Mouse (Mus musculus) midbrain, embryonic 12.5 days (tissue): ENCODE measurements at regions not wholly inside any gene's neighbourhood (a gene's known extent, or its start where the extent isn't known, plus 50 kb on each side); places are given as distances from the start of the nearest gene placed in this dataset.

ENCODE experiments used
- ATAC-seq: fragments of 200-750 bp; cut with Nextera tagmentation; 2 replicates; pipeline ENCODE4 v1.8.0; 2017; ENCODE audit warnings: low read depth, moderate TSS enrichment, moderate library complexity; ENCODE audit not compliant: low FRiP score
- H3K27ac ChIP-seq: fragments of 300-500 bp; sonication (generic); replicated peaks from 2 replicates; pipeline ENCODE4 v1.5.1; 2016; ENCODE audit warnings: mild to moderate bottlenecking
- H3K27me3 ChIP-seq: fragments of 300-500 bp; sonication (generic); 2 replicates; pipeline ENCODE4 v1.6.1; 2016; ENCODE audit warnings: mild to moderate bottlenecking
- H3K36me3 ChIP-seq: fragments of 300-500 bp; sonication (generic); 2 replicates; pipeline ENCODE4 v1.6.1; 2016
- H3K4me1 ChIP-seq: fragments of 300-500 bp; sonication (generic); 2 replicates; pipeline ENCODE4 v1.6.1; 2016
- H3K4me2 ChIP-seq: fragments of 300-500 bp; sonication (generic); replicated peaks from 2 replicates; pipeline ENCODE4 v1.6.1; 2016; ENCODE audit warnings: mild to moderate bottlenecking, moderate library complexity
- H3K4me3 ChIP-seq: fragments of 300-500 bp; sonication (generic); 2 replicates; pipeline ENCODE4 v1.5.1; 2016; ENCODE audit warnings: mild to moderate bottlenecking
- H3K9ac ChIP-seq: fragments of 300-500 bp; sonication (generic); replicated peaks from 2 replicates; pipeline ENCODE4 v1.6.1; 2016; ENCODE audit warnings: mild to moderate bottlenecking, moderate library complexity
- H3K9me3 ChIP-seq: fragments of 300-500 bp; sonication (generic); 2 replicates; pipeline ENCODE4 v1.6.1; 2016; ENCODE audit warnings: mild to moderate bottlenecking
- WGBS: fragments of 180-500 bp; shearing (Covaris S2); methylation state at CpG from one replicate; pipeline ENCODE4 v1.1.7; 2016; 5-methylcytosine and 5-hydroxymethylcytosine counted together

DNA sequence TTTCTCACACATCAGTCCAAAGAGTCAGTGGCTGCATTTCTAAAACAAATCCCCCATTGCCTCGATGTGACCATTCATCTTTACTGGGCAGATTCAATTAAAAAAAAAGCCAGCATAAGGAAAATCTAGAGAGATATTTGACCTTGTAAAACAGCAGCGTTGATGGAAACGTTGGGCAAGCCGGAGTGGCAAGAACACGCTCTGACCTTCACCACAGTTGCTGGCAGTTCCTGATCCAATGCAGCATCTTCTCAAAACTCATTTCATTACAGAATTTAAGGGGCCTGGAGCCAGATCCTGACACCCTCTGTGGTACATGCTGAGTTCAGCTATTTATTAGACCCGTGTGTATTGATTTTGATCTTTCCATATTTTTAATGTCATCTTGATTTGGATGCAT, 225.7 kb upstream of the Rnd3 start:
- WGBS, result 92% methylated on average over 6 of the region's 6 CpGs
- H3K9me3 ChIP-seq, result no peaks in the 10 kb centered on the region
- no peak overlapping the region for H3K4me3 ChIP-seq
- H3K4me1 ChIP-seq, result no peaks in the 10 kb centered on the region
- no peak overlapping the region for H3K9ac ChIP-seq
- no peak for ATAC-seq
- no peaks in the 10 kb centered on the region for H3K27me3 ChIP-seq
- no peaks in the 10 kb centered on the region for H3K36me3 ChIP-seq
- H3K4me2 ChIP-seq, result no peak overlapping the region
- no peak overlapping the region for H3K27ac ChIP-seq

DNA sequence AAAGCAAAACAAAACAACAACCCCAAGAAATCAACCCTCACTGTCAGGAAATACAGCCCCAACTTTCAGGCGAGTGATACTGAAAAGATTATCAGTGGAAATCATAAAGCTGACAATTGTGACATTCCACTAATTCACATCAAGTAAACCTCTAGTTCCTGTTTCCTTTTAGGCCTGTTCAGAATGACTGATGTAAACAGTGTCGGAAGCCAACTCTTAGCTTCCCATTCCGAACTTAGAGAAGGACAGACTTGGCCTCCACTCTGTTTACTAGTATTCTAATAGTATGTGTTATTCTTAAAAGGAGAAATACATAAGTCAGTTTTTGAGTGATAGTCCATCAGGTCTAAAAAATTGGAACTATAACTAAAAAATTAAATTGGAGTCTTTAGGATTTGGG, 223.9 kb upstream of the Rnd3 start:
- H3K9me3 ChIP-seq, result no peaks in the 10 kb centered on the region
- no peak for ATAC-seq
- 88% methylated on average over 3 of the region's 3 CpGs for WGBS
- H3K36me3 ChIP-seq, result no peaks in the 10 kb centered on the region
- H3K4me2 ChIP-seq, result no peak overlapping the region
- H3K27me3 ChIP-seq, result no peaks in the 10 kb centered on the region
- no peak overlapping the region for H3K9ac ChIP-seq
- no peak overlapping the region for H3K27ac ChIP-seq
- no peak overlapping the region for H3K4me3 ChIP-seq
- H3K4me1 ChIP-seq, result no peaks in the 10 kb centered on the region

DNA sequence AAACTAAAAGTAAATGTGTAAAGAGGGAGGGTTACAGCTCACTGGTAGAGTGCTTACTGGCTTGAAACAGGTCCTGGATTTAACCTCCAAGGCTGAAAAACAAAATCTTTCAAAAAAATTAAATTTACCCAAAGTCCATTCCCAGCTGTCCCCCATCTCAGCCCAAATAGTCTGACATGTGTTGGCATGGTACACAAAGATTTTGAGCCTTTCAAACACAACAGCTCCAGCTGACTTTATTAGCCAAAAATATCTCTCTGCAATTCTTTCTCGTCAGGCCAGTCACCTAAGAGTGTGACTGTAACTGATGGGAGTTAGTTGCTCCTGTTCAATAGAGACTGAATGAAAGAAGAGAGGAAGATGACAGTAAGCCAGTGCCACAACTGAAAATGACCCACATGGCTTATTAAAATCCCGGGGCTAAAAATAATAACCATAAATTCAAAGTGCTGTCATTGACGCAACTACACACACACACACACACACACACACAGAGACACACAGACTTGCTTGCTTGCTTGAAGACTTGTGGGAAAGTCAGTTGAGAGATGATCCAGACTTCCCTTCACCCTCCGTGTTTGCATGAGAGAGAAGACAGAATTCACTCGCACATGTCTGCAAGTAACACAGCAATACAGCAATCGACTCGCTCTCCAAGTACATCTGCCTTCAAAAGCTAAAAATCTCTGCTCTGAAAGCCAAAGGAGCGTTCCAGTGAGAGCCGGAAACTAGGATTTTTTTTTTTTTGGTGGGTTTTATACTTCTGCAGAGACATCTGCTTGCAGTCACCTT, 214.1 kb upstream of the Rnd3 start:
- no peaks in the 10 kb centered on the region for H3K9me3 ChIP-seq
- no peak for ATAC-seq
- H3K9ac ChIP-seq, result no peak overlapping the region
- no peaks in the 10 kb centered on the region for H3K27me3 ChIP-seq
- H3K4me2 ChIP-seq, result no peak overlapping the region
- no peak overlapping the region for H3K4me3 ChIP-seq
- WGBS, result 87% methylated on average over 9 of the region's 9 CpGs
- no peak overlapping the region for H3K27ac ChIP-seq
- H3K36me3 ChIP-seq, result no peaks in the 10 kb centered on the region
- no peaks in the 10 kb centered on the region for H3K4me1 ChIP-seq

DNA sequence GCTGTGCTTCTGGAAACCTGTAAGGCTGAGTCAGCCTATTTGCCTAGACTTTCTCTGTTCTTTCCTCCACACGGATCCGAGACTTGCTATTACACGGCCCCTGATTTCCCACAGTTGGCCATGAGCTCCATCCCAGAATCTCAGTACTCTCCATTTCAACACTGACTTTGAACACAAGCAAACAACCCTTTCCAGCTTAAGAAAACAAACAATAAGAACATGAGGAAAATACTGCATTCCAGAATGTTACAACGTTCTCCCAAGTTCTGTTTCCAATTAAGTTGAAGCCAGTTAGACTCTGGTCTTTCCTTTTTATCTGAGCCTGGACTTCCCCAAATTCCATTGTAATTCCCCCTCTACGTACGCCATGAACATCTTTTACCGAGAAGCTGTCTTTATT, 206.4 kb upstream of the Rnd3 start:
- Histone ChIP-seq H3K27me3 (no peaks in the 10 kb centered on the region), H3K4me2 (no peak overlapping the region), H3K9me3 (no peaks in the 10 kb centered on the region), H3K4me3 (no peak overlapping the region), H3K36me3 (no peaks in the 10 kb centered on the region), H3K27ac (no peak overlapping the region), H3K4me1 (no peaks in the 10 kb centered on the region), H3K9ac (no peak overlapping the region)
- no peak for ATAC-seq
- WGBS, result 85% methylated on average over 7 of the region's 7 CpGs

DNA sequence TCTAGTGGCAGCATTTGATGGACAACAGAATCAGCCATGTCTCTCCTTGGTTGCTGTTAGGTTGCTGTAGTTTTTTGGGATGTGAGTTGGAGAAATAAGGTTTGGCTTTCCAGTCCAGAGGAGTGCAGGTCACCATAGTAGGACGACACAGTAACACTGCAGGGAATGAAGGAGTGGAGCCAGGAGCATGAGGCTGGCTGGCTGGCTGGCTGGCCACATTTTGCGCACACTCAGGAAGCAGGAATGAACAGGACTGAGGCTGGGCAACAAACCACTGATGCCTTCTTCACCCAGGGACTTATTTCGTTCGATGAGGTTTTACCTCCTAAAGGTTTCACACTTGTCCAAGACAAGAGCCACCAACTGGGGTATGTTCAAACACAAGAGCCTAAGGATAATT, 205.9 kb upstream of the Rnd3 start:
- ATAC-seq, result no peak
- H3K36me3 ChIP-seq, result no peaks in the 10 kb centered on the region
- H3K4me1 ChIP-seq, result no peaks in the 10 kb centered on the region
- H3K4me2 ChIP-seq, result no peak overlapping the region
- no peaks in the 10 kb centered on the region for H3K27me3 ChIP-seq
- H3K9ac ChIP-seq, result no peak overlapping the region
- WGBS, result 80% methylated on average over 4 of the region's 4 CpGs
- H3K9me3 ChIP-seq, result no peaks in the 10 kb centered on the region
- no peak overlapping the region for H3K27ac ChIP-seq
- no peak overlapping the region for H3K4me3 ChIP-seq

DNA sequence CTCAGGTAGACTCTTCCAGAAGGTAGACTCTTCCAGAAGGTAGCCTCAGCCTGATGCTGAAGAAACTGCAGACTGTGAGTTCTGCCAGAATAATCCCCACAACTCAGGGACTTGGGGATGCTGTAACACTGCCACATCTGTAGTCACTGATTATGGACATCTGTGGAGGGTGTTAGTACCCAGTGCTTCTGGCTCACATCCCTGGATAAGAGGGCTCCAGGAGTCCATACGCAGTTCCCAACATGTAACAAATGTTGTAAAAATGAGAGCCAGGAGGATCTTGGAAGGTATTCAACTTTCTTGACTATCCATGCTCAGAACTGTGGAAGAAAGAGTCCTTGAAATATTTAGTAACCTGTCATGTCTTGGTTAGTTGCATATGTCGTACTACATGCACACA, 200.7 kb upstream of the Rnd3 start:
- H3K27me3 ChIP-seq, result no peaks in the 10 kb centered on the region
- ATAC-seq, result no peak
- WGBS, result 92% methylated on average over 2 of the region's 2 CpGs

DNA sequence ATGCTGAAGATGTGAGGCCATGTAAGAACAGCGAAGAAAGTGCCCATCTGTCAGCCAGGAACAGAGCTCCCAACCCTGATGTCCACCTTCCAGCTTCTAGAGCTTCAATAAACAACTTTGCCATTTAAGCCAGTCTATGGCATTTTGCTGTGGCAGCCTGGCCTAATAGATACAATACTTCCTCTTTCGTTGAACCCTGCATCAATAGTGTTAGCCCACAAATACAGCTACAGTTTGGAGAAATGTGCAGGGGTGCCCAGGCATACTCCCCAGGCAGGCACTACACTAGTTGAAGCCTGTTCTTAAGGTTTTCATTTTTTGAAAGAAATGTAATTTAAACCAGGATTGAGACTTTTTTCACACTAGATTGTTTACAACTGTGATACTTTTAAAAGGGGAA, 199.9 kb upstream of the Rnd3 start:
- H3K27ac ChIP-seq, result no peak overlapping the region
- H3K4me3 ChIP-seq, result no peak overlapping the region
- no peaks in the 10 kb centered on the region for H3K4me1 ChIP-seq
- H3K27me3 ChIP-seq, result no peaks in the 10 kb centered on the region
- no peak overlapping the region for H3K9ac ChIP-seq
- no peaks in the 10 kb centered on the region for H3K36me3 ChIP-seq
- 76% methylated on average over 2 of the region's 2 CpGs for WGBS
- ATAC-seq, result no peak
- H3K9me3 ChIP-seq, result no peaks in the 10 kb centered on the region
- H3K4me2 ChIP-seq, result no peak overlapping the region

More for the DNA sequence above, 200.7 kb upstream of the Rnd3 start:
- Histone ChIP-seq H3K9ac (no peak overlapping the region), H3K4me2 (no peak overlapping the region), H3K4me3 (no peak overlapping the region), H3K27ac (no peak overlapping the region), H3K9me3 (no peaks in the 10 kb centered on the region), H3K36me3 (no peaks in the 10 kb centered on the region), H3K4me1 (no peaks in the 10 kb centered on the region)

DNA sequence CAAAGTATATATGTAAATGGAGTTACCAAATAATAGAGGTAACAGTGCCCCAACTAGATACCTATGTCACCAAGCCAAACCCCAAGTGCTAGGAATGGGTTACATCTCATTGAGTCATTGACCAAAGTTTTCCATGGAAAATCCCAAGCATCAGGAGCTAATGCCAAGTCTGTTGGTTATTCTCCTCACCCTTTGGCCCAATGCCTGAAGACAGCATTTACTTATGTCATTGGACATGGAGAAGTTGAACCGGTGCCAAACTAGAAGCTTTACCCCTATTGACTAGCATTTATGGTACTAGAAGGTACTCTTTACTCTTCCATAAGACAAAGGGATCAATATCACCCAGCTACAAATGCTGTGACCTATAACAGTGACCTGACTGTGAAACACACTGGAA, 198.2 kb upstream of the Rnd3 start:
- no peak overlapping the region for H3K4me3 ChIP-seq
- 97% methylated on average over 1 of the region's 1 CpGs for WGBS
- H3K9ac ChIP-seq, result no peak overlapping the region
- H3K27me3 ChIP-seq, result no peaks in the 10 kb centered on the region
- no peak for ATAC-seq
- no peak overlapping the region for H3K27ac ChIP-seq
- no peaks in the 10 kb centered on the region for H3K4me1 ChIP-seq
- no peak overlapping the region for H3K4me2 ChIP-seq
- no peaks in the 10 kb centered on the region for H3K36me3 ChIP-seq
- no peaks in the 10 kb centered on the region for H3K9me3 ChIP-seq

DNA sequence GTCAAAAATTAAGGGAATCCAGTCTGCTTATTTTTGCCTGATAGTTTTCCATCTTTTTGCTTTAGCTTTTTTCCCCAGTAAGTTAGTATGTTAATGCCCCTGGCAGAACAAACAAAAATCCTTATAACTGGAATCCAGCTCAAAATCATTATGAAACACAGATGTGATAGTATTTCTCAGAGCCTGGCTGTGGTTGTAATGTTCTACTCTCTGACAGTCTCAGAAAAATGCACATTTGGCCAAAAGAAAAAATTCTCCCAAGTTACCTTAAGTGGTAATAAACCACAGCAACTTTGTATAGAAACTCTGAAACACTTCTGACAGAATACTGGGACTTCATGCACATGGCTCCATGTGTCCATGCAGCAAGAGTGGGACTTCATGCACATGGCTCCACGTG, 193.5 kb upstream of the Rnd3 start:
- 81% methylated on average over 1 of the region's 1 CpGs for WGBS
- Histone ChIP-seq H3K27ac (no peak overlapping the region), H3K4me3 (no peak overlapping the region), H3K36me3 (no peaks in the 10 kb centered on the region), H3K9me3 (no peaks in the 10 kb centered on the region), H3K4me2 (no peak overlapping the region), H3K4me1 (no peaks in the 10 kb centered on the region), H3K9ac (no peak overlapping the region), H3K27me3 (no peaks in the 10 kb centered on the region)
- no peak for ATAC-seq

DNA sequence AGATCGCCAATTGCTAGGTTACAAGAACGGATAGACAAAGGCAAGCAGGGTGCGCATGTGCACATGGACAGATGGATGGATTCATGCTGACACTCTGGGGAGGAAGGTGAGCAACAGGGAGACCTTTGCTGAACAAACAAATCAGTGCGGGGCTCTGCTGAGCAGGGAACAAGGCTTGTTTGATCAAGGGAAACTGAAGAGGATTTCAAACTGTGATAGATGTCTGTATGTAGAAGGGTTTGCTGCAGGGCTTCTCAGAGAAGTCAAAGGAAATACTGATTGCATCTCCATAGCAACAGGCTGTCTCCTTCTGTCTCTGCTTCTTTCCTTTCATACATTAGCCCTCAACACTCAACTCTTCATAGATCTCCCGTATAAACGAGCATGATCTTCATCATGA, 185.5 kb upstream of the Rnd3 start:
- H3K4me3 ChIP-seq, result no peak overlapping the region
- 41% methylated on average over 6 of the region's 6 CpGs for WGBS
- H3K27ac ChIP-seq, result no peak overlapping the region
- H3K27me3 ChIP-seq, result no peaks in the 10 kb centered on the region
- no peaks in the 10 kb centered on the region for H3K36me3 ChIP-seq
- no peaks in the 10 kb centered on the region for H3K9me3 ChIP-seq
- no peak for ATAC-seq
- H3K4me2 ChIP-seq, result no peak overlapping the region
- peaks cover 3% of the 10 kb centered on the region; the same call in 1 of the 2 replicates for H3K4me1 ChIP-seq
- no peak overlapping the region for H3K9ac ChIP-seq

DNA sequence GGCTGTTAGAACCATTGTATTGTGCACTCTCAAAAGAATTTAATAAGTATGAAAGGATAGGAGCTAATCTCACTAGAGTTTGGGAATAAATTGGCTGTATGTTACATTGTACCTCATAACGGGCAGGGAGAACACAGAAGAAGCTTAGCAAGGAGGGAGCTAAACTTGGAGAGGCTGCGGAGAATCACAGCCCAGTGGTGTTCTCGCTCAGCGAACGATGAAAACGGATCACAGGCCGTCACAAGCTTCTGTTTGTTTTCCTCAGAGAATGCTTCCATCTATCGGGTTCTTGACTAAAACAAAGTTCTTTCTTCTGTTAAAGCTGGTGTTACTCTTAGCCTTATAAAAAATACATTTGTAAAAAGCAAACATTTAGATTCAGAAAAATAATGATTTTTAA, 178.2 kb upstream of the Rnd3 start:
- Histone ChIP-seq H3K36me3 (no peaks in the 10 kb centered on the region), H3K4me3 (no peak overlapping the region), H3K9ac (no peak overlapping the region), H3K27me3 (no peaks in the 10 kb centered on the region), H3K4me1 (no peaks in the 10 kb centered on the region), H3K9me3 (no peaks in the 10 kb centered on the region), H3K27ac (no peak overlapping the region), H3K4me2 (no peak overlapping the region; the same call in 1 of the 2 replicates)
- no peak for ATAC-seq
- 16% methylated on average over 8 of the region's 8 CpGs for WGBS

DNA sequence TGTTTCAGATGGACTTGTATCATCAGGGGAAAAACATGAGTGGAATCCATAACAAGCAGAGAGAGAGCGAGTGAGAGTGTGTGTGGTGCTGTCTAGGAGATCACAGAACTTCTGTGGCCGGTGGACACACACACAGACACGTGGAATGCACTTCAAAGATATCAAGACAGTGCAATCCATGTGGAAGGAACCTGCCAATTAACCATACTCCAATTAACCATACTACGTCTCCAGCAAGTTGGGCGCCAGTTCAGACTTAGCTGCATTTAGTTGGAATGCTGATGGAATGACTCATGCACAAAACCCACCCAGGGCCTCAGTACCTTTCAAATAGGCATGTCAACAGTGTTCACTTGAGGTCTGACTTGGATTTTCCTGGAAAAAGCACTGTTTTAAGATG, 172.8 kb upstream of the Rnd3 start:
- no peak; the same call in 1 of the 2 replicates for ATAC-seq
- 86% methylated on average over 5 of the region's 5 CpGs for WGBS

DNA sequence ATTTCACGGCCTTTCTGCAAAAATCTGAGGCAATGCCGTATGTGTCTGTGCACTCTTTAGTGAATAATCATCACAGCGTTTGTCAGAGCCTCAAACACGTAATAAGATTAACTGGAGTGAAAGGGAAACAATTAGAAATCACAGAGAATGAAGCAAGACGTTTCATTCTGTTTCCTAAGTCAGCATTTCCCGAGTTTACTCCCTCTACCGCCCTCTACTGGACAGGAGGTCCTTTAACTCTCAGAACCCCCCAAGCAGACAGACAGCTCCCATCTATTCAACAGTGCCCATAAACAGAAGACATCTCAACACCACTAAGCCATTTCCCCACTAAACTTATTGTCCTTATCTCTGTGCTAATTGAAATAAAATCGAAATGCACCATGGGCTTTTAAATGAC, 167.5 kb upstream of the Rnd3 start:
- H3K4me3 ChIP-seq, result no peak overlapping the region
- no peak overlapping the region for H3K9ac ChIP-seq
- no peak for ATAC-seq
- 74% methylated on average over 8 of the region's 8 CpGs for WGBS
- H3K4me1 ChIP-seq, result 0 out of 2 replicates have a peak, but pooled peaks cover under 1% of the 10 kb centered on the region
- H3K27ac ChIP-seq, result no peak overlapping the region
- H3K9me3 ChIP-seq, result peaks cover 5% of the 10 kb centered on the region; the same call in 1 of the 2 replicates
- no peaks in the 10 kb centered on the region for H3K27me3 ChIP-seq
- no peak overlapping the region for H3K4me2 ChIP-seq
- H3K36me3 ChIP-seq, result no peaks in the 10 kb centered on the region

More for the DNA sequence above, 172.8 kb upstream of the Rnd3 start:
- no peaks in the 10 kb centered on the region for H3K36me3 ChIP-seq
- no peak overlapping the region for H3K27ac ChIP-seq
- no peaks in the 10 kb centered on the region for H3K27me3 ChIP-seq
- no peak overlapping the region for H3K4me2 ChIP-seq
- H3K9me3 ChIP-seq, result peaks cover 5% of the 10 kb centered on the region; the same call in 1 of the 2 replicates
- 0 out of 2 replicates have a peak, but pooled peaks cover 4% of the 10 kb centered on the region for H3K4me1 ChIP-seq
- H3K9ac ChIP-seq, result no peak overlapping the region
- H3K4me3 ChIP-seq, result no peak overlapping the region
